Mouse (Mus musculus) left cerebral cortex, postnatal 25 days (tissue): Measurements from ENCODE around the gene Dcaf12l2. TPM values are rescaled to one million over a fixed set of nuclear protein-coding genes. Genes with fewer than 3 reads are reported as not detected.

Experiments used
- DNase-seq, 2 experiments: peaks; one replicate each; pipeline ENCODE4 v3.0.0; 2022; ENCODE audit warnings: low spot score in 2 of 2, mixed read lengths in 1 of 2
- intact Hi-C: fragments of 180-260 bp; cut with DNase I; formaldehyde crosslinking; loops from one replicate; pipeline ENCODE4 v1.15.1; 2025
- total RNA-seq, 2 experiments: library from RNA; stranded (reverse); gene quantifications; 2 replicates each; pipeline ENCODE4 v1.2.3; 2021

Gene Dcaf12l2
- 1 to 10 TPM; 1.1 to 2.1 TPM for total RNA-seq

DNA sequence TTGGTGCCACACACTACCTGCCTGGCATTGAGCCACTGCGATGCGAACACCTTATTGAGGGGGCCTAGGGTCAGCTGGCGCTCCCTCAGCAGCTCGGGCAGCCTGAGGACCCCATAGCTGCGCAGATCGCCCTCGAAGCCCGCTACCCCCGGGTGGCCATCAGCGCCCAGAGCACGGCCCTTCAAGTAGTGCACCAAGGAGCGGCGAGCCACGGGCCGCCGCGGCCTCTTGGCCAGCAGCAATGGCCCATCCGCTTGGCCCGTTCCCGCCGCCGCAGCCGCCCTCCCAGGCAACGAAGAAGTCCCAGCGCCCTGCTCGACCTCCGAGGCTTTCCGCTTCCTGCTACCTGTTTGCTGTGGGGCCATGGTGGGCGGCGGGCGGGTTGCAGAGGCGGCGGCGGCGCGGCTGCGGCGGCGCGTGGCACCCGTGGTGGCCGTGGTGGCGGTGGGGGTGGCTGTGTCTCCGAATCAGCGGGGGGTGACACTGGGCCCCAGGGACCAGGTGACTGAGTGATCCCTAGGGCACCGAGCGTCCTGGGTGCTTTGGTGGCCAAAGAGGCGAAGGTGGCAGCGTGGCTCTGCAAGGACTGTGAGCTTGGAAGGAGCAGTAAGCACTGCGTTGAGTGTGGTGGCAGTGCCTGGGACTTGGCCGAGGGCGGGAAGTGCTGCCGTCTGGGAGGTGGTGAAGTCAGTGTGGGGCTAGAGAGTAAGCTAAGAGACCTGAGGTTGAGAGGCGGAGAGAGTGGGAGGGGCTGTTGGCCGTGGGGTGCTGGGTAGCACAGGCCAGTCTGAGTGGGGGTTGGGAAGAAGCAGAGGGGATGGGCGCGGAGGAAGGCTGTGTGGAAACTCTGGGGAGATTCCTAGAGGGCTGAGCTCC, at the start of gene Dcaf12l2:
Gene Dcaf12l2 (minus strand): TSS at position 697 of the 876 bp plus-strand sequence.
- peak; percentile 7 to 18 for DNase-seq
- intact Hi-C loops: no loop called here

DNA sequence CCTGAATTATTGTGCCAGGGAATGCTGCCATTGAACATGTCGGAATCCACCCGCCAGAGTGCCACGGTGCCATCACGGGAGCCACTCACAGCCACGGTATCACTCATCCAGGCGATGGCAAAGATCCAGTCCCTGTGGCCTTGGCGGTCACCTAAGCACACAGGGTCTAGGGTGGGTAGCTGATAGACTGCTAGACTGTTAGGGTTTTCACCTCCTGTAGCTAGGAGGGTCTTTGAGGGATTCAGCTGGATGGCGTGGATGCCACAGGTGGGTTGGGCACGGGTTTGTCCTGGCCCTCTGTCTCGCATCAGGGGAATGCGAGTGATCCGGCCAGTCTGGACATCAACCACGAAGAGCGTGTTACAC, 879 bp downstream of the Dcaf12l2 start:
- intact Hi-C loops: no loop called here
- peak in 1 of 2 experiments; percentile 1 for DNase-seq
